Mouse (Mus musculus) neural tube, postnatal 0 days (tissue): ENCODE data around the gene Mum1. TPM values are rescaled to one million over a fixed set of nuclear protein-coding genes. Genes with fewer than 3 reads are reported as not detected.

Experiments used
- microRNA-seq: library from miRNA; unstranded; fragments of <30 nt; microRNA quantifications from one replicate; pipeline ENCODE4, GENCODE M21; 2016
- polyA plus RNA-seq: library from polyadenylated mRNA; unstranded; fragments of >200 nt; fragmentation: Nextera tagmentation; extraction: Ambion mirVana; gene quantifications from 2 replicates; pipeline ENCODE4 v1.2.1, GENCODE M21; 2015

Gene Mum1
- polyA plus RNA-seq: 37.7 and 42.6 TPM in 2 replicates

DNA sequence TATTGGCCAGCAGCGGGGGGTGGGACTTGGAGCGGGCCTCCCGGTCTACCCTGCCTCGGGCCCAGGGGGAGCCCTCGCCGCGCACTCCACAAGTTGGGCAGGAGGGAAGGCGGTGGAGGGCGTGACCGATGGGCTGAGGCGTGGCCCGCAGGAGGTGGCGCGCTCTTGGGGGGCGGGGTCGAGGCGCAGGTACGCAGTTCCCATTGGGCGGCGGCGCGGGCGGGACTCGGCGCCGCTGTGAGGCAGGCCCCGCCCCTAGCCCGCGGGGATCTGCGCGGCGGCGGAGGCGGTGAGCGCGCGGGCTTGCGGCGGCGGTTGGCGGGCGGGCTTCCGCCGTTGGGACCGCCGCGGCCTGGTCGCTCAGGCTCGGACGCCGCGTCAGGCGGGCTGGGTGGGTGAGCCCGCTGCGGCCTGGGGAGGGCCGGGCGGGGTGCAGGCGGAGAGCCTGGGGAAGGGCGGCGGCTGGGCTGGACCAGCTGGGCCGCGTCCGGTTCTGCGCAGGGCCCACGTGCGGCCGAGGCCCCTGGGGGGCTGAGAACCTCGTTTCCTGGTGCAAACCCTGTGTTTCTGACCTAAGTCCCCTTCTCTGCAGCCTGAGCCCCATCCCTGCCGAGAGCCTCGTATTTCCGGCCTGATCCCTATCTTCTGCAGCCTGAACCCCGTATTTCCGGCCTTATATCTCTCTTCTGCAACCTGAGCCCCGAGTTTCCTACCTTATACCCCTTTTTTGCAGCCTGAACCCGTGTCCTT lies at the start of gene Mum1:
Gene Mum1 (plus strand): TSS at position 19 of the 750 bp plus-strand sequence.

DNA sequence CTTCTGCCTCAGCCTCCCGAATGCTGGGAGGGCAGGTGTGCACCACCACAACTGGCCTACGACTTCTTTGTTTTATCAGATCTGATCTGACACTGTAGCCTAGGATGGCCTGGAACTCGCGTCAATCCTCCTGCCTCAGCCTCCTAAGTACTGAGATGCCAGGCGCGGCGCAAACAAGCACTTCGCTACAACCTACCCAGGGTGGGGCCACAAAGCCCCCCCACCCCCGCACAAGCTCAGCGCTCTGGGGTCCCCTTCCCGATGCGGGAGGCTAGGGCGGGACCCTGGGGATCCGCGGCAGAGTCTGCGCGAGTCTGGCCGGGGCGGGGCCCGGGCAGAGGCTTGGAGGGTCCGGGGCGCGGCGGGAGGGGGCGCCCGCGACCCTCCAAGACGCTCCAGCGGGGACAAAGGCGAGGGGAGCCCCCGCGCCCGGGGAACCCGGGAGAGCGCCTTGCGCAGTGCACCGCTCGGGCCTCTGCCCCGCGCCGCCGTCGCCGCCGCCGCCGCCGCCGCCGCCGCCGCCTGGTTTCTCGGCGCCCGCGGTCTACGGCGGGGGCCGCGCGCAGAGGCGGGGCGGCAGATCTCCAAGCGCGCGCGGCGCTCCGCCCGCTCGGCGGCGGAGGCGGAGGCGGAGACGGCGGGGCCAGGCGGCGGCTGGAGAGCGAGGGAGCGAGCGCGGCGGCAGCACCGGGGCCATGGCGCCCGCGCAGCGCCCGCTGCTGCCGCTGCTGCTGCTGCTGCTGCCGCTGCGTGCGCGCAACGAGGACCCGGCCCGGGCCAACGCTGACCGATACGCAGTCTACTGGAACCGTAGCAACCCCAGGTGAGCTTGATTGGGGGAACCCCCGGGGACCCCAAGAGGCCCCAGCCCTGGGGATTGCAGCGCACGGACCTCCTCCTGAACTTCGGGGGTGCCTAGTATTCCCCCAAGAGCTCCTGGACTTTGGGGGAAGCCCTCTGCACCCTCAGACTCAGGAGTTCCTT lies 46.9 kb upstream of the Mum1 start, which contains the start of gene Efna2:
Gene Efna2 (plus strand): TSS at position 415 of the 984 bp plus-strand sequence.

DNA sequence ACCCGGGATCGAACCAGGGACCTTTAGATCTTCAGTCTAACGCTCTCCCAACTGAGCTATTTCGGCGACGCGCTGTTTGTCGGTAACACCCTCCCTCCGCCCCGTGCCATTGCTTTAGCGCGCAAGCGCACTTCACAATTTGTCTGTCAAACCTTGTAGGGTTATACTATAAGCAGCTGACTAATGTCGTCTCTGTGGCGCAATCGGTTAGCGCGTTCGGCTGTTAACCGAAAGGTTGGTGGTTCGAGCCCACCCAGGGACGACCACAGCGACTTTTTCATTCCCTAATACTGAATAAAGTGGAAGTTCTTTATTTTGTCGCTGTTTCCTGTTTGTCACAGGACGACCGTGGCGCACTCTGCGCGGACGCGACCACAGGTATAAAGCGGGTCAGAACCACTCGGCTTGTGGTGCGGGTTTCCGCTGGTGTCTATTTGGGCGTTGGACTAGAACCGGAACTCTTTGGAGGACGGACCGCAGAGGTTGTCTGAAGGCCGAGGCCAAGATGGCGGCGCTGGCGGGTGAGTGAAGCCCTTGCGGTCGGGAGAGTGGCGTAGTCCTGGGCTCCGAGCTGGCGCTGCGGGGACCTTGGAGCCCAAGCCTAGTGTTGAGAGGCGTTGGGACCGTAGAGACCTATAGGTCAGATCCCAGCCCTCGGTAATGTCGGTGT lies 22.9 kb downstream of the Mum1 start, which contains the start of gene Ndufs7:
Gene Ndufs7 (plus strand): TSS at position 151 of the 670 bp plus-strand sequence.

DNA sequence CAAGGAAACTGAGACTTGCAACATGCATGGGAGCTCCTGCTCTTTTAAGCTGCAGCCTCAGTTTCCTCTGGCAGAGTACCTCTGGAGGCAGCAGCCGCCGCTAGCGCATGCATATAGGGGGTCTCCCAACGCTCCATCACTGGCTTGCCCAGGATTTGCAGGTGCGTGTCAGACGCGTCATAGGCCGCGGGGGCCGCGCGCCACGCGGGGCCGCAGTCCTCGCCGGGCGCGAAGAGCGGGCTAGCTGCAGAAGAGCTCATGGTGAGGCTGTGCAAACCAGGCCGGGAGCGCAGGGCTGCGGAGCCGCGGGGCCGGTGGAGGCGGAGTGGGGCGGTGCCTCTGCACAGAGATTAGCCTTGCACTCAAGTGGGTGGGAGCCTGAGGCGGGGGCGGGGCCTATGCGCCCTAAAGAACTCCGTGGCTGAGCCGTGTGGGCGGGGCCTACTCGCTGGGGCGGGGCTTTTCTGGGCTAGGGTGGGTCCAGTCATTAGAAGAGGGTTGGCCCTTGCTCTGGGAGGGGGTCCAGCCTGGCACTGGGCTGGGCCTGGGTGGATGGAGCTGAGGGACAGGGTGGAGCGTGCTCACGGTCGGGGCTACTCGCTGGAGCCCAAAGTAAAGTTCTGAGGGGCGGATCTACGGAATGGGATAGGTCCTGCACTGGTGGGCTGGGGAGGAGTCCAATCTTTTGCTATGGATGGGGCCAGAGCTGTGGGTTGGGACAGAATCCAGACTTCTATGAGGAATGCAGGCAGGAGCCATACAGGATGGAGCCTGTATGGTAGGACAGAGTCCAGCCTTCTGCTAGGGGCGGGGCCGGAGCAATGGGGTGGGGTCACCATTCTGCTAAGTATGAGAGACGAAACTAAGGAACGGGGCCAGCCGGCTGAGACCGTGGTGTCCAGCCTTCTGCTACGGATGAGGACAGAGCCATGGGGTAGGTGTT lies 34.7 kb downstream of the Mum1 start, which contains the start of the genes Gamt and Dazap1:
Gene Gamt (minus strand): TSS at position 371 of the 943 bp plus-strand sequence.
Gene Dazap1 (plus strand): TSS at position 845 of the 943 bp plus-strand sequence.

DNA sequence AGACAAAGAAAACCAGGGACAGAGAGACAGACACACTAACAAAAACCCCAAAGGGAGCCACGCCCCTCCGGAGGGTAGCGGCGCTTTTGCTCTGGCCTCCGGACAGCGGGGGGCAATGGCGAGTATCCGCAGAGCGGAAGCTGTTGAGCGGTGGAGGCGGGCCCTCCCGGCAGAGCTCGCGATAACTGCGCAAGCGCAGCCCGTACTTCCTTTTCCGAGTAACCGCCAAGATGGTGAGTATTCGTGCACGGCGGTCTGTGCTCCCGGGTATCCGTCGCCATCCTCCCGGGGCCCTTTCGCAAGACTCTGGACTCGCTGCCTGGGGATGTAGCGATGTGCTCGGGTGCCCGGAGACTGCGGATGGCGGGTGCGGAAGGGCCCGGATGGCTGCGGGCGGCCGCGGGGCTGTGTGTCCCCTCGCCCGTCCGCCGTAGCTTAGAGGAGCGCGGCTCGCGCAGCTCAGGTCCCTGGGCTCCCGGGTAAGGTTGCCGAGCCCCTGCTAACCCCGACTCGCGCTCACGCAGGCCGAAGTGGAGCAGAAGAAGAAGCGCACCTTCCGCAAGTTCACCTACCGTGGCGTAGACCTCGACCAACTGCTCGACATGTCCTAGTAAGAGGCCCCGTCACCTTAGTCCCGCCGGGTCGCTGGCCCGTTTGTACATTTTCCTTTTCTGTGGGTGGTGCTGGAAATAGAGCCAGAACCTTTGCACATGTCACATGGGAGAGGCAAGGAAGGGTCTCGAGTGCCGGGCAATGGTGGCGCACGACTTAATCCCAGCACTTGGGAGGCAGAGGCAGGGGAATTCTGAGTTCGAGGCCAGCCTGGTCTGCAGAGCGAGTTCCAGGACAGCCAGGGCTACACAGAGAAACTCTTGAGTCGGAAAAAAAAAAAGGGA lies 66.3 kb downstream of the Mum1 start, which contains the start of gene Rps15:
Gene Rps15 (plus strand): TSS at position 203 of the 896 bp plus-strand sequence.

Small RNA genes within 50 kb of the gene (microRNA-seq; reads per million reads assigned to microRNA genes)
- gene Mir6911: 0.87 reads per million

Other genes with a start within 250 kb of the Mum1 start
- 33.5 and 35.6 TPM in 2 replicates for gene Tmem259, start 242.1 kb upstream of the Mum1 start, polyA plus RNA-seq
- gene Cnn2, start 237.8 kb upstream of the Mum1 start, polyA plus RNA-seq: 19.9 and 20.5 TPM in 2 replicates
- gene Abca7, start 229.9 kb upstream of the Mum1 start, polyA plus RNA-seq: 2.6 TPM in 2 replicates
- gene Arhgap45, start 209.8 kb upstream of the Mum1 start, polyA plus RNA-seq: 1.9 TPM in 2 replicates
- gene Polr2e, start 186.6 kb upstream of the Mum1 start, polyA plus RNA-seq: 138 and 143 TPM in 2 replicates
- 738 and 765 TPM in 2 replicates for gene Gpx4, start 179.3 kb upstream of the Mum1 start, polyA plus RNA-seq
- gene Sbno2, start 120.9 kb upstream of the Mum1 start, polyA plus RNA-seq: 8.5 and 9.0 TPM in 2 replicates
- 14.6 and 18.3 TPM in 2 replicates for gene Stk11, start 110.6 kb upstream of the Mum1 start, polyA plus RNA-seq
- gene Atp5d, start 87.8 kb upstream of the Mum1 start, polyA plus RNA-seq: 803 and 819 TPM in 2 replicates
- gene Cbarp, start 85.6 kb upstream of the Mum1 start, polyA plus RNA-seq: 110 and 138 TPM in 2 replicates
- gene Midn, start 78.2 kb upstream of the Mum1 start, polyA plus RNA-seq: 16.4 and 21.8 TPM in 2 replicates
- 566 and 579 TPM in 2 replicates for gene Cirbp, start 60.4 kb upstream of the Mum1 start, polyA plus RNA-seq
- gene 1600002K03Rik, start 53.5 kb upstream of the Mum1 start, polyA plus RNA-seq: 6.4 and 8.1 TPM in 2 replicates
- 28.7 and 30.4 TPM in 2 replicates for gene Efna2, start 47.0 kb upstream of the Mum1 start, polyA plus RNA-seq
- 488 and 508 TPM in 2 replicates for gene Ndufs7, start 22.7 kb downstream of the Mum1 start, polyA plus RNA-seq
- 28.8 and 33.0 TPM in 2 replicates for gene Gamt, start 34.6 kb downstream of the Mum1 start, polyA plus RNA-seq
- gene Dazap1, start 35.1 kb downstream of the Mum1 start, polyA plus RNA-seq: 32.5 and 35.2 TPM in 2 replicates
- 656 and 679 TPM in 2 replicates for gene Rps15, start 66.0 kb downstream of the Mum1 start, polyA plus RNA-seq
- gene Apc2, start 69.5 kb downstream of the Mum1 start, polyA plus RNA-seq: 70.9 and 88.2 TPM in 2 replicates
- gene 2310011J03Rik, start 94.1 kb downstream of the Mum1 start, polyA plus RNA-seq: 37.1 and 37.5 TPM in 2 replicates
- 11.0 and 13.5 TPM in 2 replicates for gene Pcsk4, start 103.1 kb downstream of the Mum1 start, polyA plus RNA-seq
- gene Reep6, start 103.5 kb downstream of the Mum1 start, polyA plus RNA-seq: 5.6 and 5.7 TPM in 2 replicates
- gene Adamtsl5, start 122.0 kb downstream of the Mum1 start, polyA plus RNA-seq: 3.5 and 4.6 TPM in 2 replicates
- gene Plk5, start 130.0 kb downstream of the Mum1 start, polyA plus RNA-seq: 8.5 and 8.6 TPM in 2 replicates
- gene Mex3d, start 161.2 kb downstream of the Mum1 start, polyA plus RNA-seq: 13.1 and 15.0 TPM in 2 replicates
- 161 and 183 TPM in 2 replicates for gene Mbd3, start 173.1 kb downstream of the Mum1 start, polyA plus RNA-seq
- 1,108 and 1,127 TPM in 2 replicates for gene Uqcr11, start 180.4 kb downstream of the Mum1 start, polyA plus RNA-seq
- 28.8 and 32.2 TPM in 2 replicates for gene Tcf3, start 207.2 kb downstream of the Mum1 start, polyA plus RNA-seq